Mouse (Mus musculus): ENCODE measurements at regions not wholly inside any gene's neighbourhood (a gene's known extent, or its start where the extent isn't known, plus 50 kb on each side); places are given as distances from the start of the nearest gene placed in this dataset.

DNA sequence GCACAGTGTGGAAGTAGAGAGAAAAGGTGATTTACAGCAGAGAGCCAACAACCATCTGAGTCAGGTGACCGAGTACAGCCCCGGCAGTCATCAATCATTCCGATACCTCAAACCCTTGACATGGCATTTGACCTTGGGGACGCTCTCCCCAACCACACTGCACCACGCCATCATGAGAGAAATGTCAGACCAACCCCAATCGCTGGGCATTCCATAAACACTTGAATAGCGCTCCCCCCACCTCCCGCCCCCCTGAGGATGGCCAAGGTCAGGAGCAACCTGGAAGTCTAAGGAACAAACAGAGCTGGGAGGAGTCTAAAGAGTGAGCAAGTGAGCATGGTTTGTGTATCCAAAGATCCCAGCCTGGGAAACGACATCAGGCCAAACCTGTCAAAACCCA lies 198.2 kb upstream of the Srrm4 start:
- in situ Hi-C loops (cut with MboI, MseI): loop anchor here in 1 of 2 experiments (10.0 to 25.0 kb wide), 2 partner anchors 672 to 975 kb away; no protein-coding TSS in a partner anchor

DNA sequence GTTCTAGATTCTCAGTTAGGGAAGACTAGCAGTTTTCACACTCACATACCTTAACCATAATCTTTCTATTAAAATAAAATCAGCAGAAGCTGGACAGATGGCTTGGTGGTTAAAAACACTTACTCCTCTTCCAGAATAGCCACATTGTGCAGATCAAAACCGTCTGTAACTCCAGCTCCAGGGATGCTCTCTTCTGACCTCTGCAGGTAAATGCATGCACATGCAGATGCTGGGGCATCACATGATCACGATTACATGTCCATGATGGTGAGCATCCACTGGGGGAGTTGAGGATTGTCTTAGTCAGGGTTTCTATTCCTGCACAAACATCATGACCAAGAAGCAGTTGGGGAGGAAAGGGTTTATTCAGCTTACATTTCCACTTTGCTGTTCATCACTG lies 184.8 kb upstream of the Srrm4 start:
- in situ Hi-C loops (cut with MboI, MseI): loop anchor here in 1 of 2 experiments (25.0 kb wide), 1 partner anchor 686 kb away; no protein-coding TSS in a partner anchor

DNA sequence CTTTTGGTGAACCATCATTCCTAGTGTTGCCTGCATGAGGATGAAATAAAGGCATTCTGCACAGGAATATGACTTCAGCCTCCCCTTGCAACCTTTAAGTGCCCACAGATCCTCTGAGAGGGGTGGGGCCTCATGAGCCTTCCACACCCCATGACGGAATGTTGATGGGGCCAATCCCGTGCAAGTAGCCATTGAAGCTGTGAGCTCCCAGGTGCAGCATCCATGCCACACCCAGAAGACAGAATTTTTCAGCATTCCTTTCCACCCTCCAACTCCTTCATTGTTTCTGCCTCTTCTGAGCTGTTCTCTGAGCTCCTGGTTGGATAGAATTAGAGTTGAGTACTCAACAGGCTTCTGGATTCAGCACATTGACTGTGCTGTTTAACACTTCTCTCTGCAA lies 174.6 kb upstream of the Srrm4 start:
- in situ Hi-C loops (cut with MboI, MseI): no loop called here

DNA sequence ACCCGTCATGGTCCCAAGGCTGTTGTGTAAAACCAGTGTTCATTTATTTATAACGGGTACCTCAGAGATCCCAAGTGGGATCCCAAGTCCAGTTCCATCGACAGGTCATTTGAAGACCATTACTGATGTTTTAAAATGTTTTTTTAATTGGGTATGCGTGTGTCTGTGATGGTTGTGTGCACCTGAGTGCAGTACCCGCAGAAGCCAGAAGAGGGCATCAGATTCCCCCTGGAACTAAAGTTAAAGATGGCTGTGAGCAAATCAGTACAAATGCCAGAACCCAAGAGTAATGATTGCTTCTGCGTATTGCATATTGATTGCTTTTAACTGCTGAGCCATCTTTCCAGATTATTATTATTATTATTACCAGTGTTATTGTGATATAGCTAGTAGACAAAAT lies 169.7 kb upstream of the Srrm4 start:
- in situ Hi-C loops (cut with MboI, MseI): no loop called here

DNA sequence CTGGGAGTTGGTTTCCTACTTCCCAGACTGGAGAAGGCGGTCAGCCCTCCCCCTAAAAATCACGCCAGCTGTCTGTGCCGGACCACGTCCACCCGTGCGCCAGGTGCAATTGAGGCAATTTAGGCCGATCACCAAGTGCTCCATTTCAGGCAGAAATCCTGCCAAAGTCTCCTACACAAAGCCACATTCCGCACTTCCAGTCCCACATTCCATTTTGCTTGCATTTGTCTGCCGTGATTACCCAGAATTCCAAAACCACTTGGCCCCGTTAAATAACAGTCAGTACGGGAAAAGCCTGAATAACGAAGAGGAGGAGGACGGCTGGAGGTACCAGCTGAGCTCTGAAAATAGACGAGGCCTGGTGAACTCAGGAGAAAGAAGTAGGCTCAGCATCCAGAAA lies 167.1 kb upstream of the Srrm4 start:
- in situ Hi-C loops (cut with MboI, MseI): no loop called here

DNA sequence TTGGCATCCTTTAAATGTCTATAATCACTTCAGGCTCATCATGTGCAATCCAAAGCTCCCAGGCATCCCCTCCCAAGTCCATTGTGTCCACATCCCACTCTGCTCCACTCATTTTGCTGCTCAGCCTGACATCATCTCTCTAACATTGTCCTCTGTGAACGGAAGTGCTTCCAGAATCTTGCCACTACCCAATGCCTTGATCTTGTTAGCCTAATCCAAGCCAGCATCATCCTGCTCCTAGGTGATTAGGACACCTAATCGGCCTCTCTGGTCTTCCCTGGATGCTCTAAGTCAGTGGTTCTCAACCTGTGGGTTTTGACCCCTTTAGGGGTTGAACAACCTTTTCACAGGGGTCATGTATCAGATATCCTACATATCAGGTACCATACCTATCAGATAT lies 161.3 kb upstream of the Srrm4 start:
- in situ Hi-C loops (cut with MboI, MseI): no loop called here

DNA sequence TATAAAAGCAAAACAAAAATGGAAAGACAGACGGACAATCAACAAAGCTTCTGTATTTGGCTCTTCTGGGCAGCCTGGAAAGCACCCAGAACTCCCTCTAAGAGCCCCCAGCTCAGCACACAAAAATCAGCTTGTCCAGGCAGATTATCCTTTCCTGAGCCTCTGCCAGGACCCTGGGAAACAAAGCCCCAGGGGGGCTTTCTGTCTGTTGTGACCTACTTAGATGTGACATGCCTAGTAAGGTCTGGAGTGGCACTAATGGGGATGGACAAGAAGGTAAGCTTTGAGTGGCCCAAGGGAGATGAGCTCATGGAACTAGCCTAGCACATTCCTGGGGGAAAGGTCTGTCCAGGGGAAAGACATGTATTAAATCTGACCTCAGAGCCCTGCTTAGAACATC lies 160.5 kb upstream of the Srrm4 start:
- in situ Hi-C loops (cut with MboI, MseI): no loop called here

DNA sequence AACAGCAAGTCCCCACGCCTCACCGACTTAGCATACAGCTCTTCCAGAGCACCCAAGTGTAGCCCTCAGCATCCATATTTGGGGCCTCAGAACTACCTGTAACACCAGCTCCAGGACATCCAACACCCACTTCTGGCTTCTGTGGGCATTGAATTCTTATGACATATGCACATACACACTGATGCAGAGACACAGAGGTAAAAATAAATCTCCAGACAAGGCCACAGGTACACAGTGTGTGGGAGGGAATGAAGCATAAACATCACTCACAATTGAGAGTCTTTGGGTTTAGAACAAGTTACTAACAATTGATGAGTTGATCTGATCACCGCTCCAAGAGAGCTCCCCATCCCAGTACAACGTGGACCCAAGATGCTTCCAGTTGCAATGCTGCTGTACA lies 154.2 kb upstream of the Srrm4 start:
- in situ Hi-C loops (cut with MboI, MseI): no loop called here

DNA sequence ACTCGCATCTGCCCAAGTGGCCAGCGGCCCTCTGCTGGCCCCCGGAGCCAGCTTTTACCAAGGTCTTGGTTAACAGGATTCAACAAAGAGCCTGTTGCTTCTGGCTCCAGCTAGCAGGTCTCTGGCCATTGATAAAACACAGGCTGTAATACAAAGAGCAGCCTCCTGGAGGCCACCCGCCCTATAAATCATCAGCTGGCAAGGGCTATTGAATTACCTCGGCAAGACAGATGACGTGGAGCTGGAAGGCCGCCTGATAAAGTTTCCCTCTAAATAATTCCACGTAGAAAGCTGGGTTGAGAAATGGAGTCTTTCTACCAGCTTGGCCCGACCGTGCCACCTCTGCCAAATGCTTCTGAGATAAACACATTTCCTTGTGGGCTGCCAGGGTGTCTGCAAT lies 152.8 kb upstream of the Srrm4 start:
- in situ Hi-C loops (cut with MboI, MseI): no loop called here

DNA sequence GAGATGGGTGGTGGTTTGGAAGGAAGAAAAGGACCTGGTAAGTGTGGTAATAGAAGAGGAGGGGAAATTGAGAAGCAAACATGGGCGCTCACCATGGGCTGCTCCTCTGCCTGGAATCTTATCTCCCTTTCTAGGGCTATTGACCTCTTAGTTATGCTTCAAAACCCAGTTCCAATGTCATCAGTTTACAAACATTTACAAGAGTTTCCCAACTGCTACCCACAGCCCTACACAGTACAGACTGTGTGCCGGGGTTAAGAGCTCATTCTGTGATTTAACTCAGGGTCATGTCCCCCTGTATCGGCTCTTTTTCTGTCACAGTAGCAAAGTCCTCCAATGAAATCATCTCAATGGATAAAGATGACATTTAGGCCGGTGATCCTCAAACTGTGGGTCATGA lies 144.0 kb upstream of the Srrm4 start:
- in situ Hi-C loops (cut with MboI, MseI): no loop called here

DNA sequence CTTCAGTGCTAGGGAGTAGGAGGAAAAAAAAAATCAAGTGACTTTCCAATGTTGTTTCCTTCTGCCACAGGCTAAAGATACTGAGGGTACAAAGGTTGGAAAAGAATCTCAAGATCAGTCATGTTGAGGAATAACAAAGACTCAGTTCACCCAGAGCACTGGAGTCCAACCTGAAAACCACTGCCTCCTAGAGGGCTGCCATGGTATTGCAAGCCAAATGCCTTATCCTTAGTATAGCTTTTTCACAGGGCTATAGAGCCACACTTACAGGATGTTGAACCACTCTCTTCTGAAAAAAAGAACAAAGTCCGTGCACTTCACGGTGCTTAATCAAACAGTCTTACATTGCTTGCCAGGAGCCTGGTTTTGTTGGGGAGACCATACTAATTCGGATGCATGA lies 139.9 kb upstream of the Srrm4 start:
- in situ Hi-C loops (cut with MboI, MseI): no loop called here

DNA sequence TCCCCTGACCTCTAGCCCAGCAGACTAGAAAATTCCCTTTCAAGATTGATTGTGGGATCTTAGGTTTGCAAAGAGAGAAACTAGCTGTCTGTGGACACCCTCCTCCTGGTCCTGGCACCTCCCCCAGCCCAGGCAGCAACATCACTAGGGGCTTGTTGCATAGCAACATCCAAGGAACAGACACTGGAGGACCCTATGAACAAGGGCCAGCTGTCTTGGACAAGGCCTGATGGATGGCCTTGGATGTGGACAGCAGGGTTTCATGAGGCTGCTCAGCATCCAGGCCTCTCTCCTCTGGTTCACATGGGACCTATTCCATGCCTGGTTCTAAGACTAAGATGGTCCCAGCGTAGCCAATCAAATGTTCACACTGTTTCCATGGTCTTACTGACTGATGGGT lies 127.6 kb upstream of the Srrm4 start:
- in situ Hi-C loops (cut with MboI, MseI): no loop called here

DNA sequence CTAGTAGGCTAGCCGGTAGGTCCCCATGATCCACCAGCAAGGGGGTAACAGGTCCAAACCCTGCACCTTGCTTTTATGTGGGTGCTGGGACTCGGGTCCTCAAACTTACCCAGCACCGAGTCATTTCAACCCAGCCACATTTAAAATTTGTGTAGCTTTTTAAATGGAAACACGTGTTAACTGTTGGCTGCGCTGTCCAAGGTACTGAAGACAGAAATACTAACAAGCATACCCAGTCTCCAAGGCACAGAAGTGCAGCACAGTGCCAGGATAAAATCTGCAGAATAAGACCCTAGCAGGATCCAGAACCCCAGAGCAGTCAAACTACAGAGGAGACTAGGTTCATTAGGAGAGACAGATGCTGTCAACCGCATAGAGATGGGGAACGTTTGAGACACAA lies 122.6 kb upstream of the Srrm4 start:
- in situ Hi-C loops (cut with MboI, MseI): no loop called here

DNA sequence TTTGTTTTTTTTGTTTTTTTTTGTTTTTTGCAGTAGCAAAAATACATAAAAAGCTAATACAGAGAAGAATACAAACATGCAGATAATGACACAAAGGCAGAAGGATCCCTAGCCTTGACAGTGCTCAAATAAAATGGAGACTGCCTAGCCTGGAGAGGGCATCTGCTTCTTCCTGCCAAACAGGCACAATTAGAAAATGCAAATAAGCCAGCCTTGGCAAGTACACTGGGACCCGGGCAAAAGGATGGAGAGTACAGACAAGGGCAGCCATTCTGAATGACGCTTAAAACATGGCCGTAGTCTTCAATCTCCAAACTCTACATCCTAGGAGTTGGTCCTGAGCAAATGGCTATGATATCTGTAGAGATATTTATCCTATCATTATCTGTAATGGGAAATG lies 120.4 kb upstream of the Srrm4 start:
- in situ Hi-C loops (cut with MboI, MseI): no loop called here

DNA sequence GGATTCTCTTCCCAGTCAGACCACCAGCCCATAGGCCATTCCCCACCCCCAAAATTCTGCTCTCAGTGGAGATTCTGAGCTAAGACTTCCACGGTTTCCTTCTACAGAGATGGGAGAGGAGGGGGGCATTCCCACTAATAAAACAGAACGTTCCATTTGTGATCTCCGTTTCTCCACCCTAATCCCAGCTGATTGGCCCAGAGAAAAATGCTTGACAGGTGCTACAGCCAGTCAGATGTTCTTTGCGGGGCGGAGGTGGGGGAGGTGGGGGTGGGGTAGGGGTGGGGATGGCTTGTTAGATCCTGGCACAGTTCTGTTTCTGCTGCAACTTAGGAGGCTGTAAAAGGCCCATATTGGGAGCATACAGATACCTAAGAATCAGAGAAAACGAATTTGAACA lies 116.9 kb upstream of the Srrm4 start:
- in situ Hi-C loops (cut with MboI, MseI): no loop called here

DNA sequence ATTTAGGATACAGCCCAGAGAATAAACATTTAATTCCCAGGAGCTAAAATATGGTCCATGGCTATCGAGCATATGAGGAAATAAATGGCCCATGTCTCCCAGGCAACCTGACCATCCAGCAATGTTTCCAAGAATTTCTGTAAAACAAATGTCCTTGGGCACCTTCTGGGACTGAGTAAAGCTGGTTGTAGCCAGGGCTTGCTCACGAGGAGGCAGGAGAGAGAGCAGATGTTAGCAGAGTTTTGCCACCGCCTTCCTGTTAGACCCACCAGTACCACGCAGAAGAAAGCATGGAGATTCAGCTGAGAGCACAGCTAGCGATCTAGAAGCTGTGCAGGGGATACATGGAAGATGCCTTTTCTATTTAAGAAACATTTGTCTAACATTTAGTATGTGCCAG lies 70.8 kb upstream of the Srrm4 start:
- in situ Hi-C loops (cut with MboI, MseI): loop anchor here in 1 of 2 experiments (5.0 kb wide), 1 partner anchor 80 kb away; no protein-coding TSS in a partner anchor

DNA sequence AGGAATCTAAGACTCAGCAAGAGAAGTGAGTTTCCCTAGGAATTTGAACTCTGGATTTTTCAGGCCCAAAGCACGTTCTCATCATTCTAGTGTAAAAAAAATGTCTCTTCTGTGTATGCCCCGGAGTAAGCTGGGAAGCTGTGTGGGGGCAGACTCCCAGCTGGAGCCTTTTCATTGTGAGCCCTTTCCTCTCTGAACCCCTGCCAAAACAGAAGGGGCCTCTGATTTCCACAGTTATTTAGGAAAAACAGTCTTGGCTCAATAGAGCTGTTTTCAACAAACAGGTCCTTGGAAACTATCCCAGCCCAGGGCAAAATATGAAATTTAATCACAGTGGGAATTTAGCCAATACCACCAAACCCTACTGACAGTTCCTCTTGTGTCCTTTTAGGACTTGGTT lies 70.2 kb upstream of the Srrm4 start:
- in situ Hi-C loops (cut with MboI, MseI): loop anchor here in 1 of 2 experiments (5.0 kb wide), 1 partner anchor 80 kb away; no protein-coding TSS in a partner anchor

DNA sequence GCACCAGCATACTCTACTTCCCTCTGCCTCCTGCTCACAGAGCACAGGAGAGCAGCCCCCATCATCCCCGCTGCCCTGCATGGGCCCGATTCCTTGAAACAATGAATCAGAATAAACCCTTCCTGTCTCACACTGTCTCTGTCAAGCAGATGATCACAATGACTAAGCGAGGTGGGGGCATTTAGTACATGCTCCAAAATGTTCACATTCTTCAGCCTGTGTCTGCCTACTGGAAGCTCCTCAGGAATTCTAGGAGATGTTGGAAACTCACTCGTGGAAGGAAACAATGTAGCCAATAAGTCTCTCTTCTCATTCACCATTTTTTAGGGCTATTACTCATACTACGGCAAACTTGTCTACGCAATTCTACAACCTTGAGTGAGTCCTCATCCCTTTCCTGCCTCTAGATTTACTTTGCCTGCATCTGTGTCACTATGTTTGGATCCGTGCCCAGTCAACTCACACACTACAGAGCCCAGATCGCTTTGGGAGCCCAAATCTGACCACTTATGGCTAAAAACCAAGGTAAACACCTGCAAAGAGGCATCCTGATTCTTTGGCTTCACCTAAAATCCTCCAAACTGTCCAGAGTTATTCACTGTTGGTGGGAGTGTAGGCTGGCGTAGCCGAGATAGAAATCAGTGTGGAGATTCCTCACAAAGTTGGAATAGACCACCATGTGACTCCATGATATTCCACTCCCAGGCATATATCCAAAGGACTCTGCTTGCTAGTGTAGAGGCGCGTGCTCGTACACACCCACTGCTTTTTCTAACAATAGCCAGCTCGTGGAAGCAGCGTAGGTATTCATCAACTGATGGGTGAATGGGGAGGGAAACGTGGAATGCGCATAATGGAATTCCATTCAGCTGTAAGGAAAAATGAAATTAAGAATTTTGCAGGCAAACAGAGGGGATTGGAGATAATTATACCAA lies 63.1 kb upstream of the Srrm4 start:
- in situ Hi-C loops (cut with MboI, MseI): no loop called here
